Mouse (Mus musculus): ENCODE measurements around the gene Hivep2.

Hivep2 gene

GRCm38 (mm10) chr10:13965974-13966829 lies at the start of gene Hivep2:
Gene Hivep2, plus strand, starts transcription at chr10:13966075.
- DNase-seq (ENCODE audit: extremely low spot score, low spot score), result peak; percentile 83

GRCm38 (mm10) chr10:13916645-13917342 lies 49.1 kb upstream of the Hivep2 start:
- DNase-seq (ENCODE audit: extremely low spot score, low spot score), result peak; percentile 24

GRCm38 (mm10) chr10:13921641-13922385 lies 44.1 kb upstream of the Hivep2 start:
- DNase-seq (ENCODE audit: extremely low spot score, low spot score), result no peak

GRCm38 (mm10) chr10:13929306-13929705 lies 36.6 kb upstream of the Hivep2 start:
- no peak for DNase-seq (ENCODE audit: extremely low spot score, low spot score)

GRCm38 (mm10) chr10:13932147-13932546 lies 33.7 kb upstream of the Hivep2 start:
- DNase-seq (ENCODE audit: extremely low spot score, low spot score), result no peak

GRCm38 (mm10) chr10:13933320-13933719 lies 32.6 kb upstream of the Hivep2 start:
- no peak for DNase-seq (ENCODE audit: extremely low spot score, low spot score)

- DNase-seq (ENCODE audit: extremely low spot score, low spot score), result no peak
These were observed 30.2 kb upstream of the Hivep2 start for GRCm38 (mm10) chr10:13935646-13936045.

GRCm38 (mm10) chr10:13941406-13941805 lies 24.5 kb upstream of the Hivep2 start:
- no peak for DNase-seq (ENCODE audit: extremely low spot score, low spot score)

- DNase-seq (ENCODE audit: extremely low spot score, low spot score), result no peak
These were observed 22.2 kb upstream of the Hivep2 start for GRCm38 (mm10) chr10:13943706-13944105.

- no peak for DNase-seq (ENCODE audit: extremely low spot score, low spot score)
These were observed 19.4 kb upstream of the Hivep2 start for GRCm38 (mm10) chr10:13946498-13946897.

- DNase-seq (ENCODE audit: extremely low spot score, low spot score), result no peak
These were observed 2.9 kb upstream of the Hivep2 start for GRCm38 (mm10) chr10:13962965-13963364.

GRCm38 (mm10) chr10:13963908-13964500 lies 1.9 kb upstream of the Hivep2 start:
- no peak for DNase-seq (ENCODE audit: extremely low spot score, low spot score)

- peak; percentile 68 for DNase-seq (ENCODE audit: extremely low spot score, low spot score)
These were observed 1.2 kb upstream of the Hivep2 start for GRCm38 (mm10) chr10:13964501-13965281.

- DNase-seq (ENCODE audit: extremely low spot score, low spot score), result peak; percentile 90
These were observed 430 bp upstream of the Hivep2 start for GRCm38 (mm10) chr10:13965316-13965973.

- no peak for DNase-seq (ENCODE audit: extremely low spot score, low spot score)
These were observed 1.1 kb downstream of the Hivep2 start for GRCm38 (mm10) chr10:13966830-13967450.

- DNase-seq (ENCODE audit: extremely low spot score, low spot score), result peak; percentile 70
These were observed 1.8 kb downstream of the Hivep2 start for GRCm38 (mm10) chr10:13967451-13968233.

- no peak for DNase-seq (ENCODE audit: extremely low spot score, low spot score)
These were observed 2.3 kb downstream of the Hivep2 start for GRCm38 (mm10) chr10:13968234-13968555.

GRCm38 (mm10) chr10:13968989-13969388 lies 3.1 kb downstream of the Hivep2 start:
- no peak for DNase-seq (ENCODE audit: extremely low spot score, low spot score)

GRCm38 (mm10) chr10:13970321-13970720 lies 4.4 kb downstream of the Hivep2 start:
- DNase-seq (ENCODE audit: extremely low spot score, low spot score), result no peak

Data from neural tube, embryonic 10.5 days (tissue).